Mouse (Mus musculus) hindbrain, embryonic 11.5 days (tissue): ENCODE results near the gene Pcbd1. TPM values are rescaled to one million over a fixed set of nuclear protein-coding genes. Genes with fewer than 3 reads are reported as not detected.

ENCODE experiments used
- ATAC-seq: fragments of 200-750 bp; cut with Nextera tagmentation; 2 replicates; pipeline ENCODE4 v1.8.0; 2017; ENCODE audit warnings: mild to moderate bottlenecking, moderate TSS enrichment, moderate library complexity; ENCODE audit not compliant: low FRiP score
- DNase-seq: peaks from one replicate; pipeline ENCODE4 v3.0.0-alpha.2; 2015; ENCODE audit warnings: low spot score
- H3K27ac ChIP-seq: fragments of 300-500 bp; sonication (generic); 2 replicates; pipeline ENCODE4 v1.5.1; 2014; ENCODE audit warnings: mild to moderate bottlenecking, low read depth, low read length
- H3K27me3 ChIP-seq: fragments of 300-500 bp; sonication (generic); 2 replicates; pipeline ENCODE4 v1.6.1; 2014; ENCODE audit warnings: mild to moderate bottlenecking, low read length, moderate library complexity, mixed read lengths; ENCODE audit not compliant: control insufficient read depth, insufficient read depth
- H3K36me3 ChIP-seq: fragments of 300-500 bp; sonication (generic); 2 replicates; pipeline ENCODE4 v1.6.1; 2014; ENCODE audit warnings: mild to moderate bottlenecking, low read length, moderate library complexity, mixed read lengths; ENCODE audit not compliant: control insufficient read depth, insufficient read depth
- H3K4me1 ChIP-seq: fragments of 300-500 bp; sonication (generic); replicated peaks from 2 replicates; pipeline ENCODE4 v1.6.1; 2014; ENCODE audit warnings: low read length, mixed read lengths; ENCODE audit not compliant: control insufficient read depth, insufficient read depth
- H3K4me2 ChIP-seq: fragments of 300-500 bp; sonication (generic); replicated peaks from 2 replicates; pipeline ENCODE4 v1.6.1; 2014; ENCODE audit warnings: mild to moderate bottlenecking, low read depth, low read length
- H3K4me3 ChIP-seq: fragments of 300-500 bp; sonication (generic); 2 replicates; pipeline ENCODE4 v1.5.1; 2014; ENCODE audit warnings: low read depth, low read length
- H3K9ac ChIP-seq: fragments of 300-500 bp; sonication (generic); 2 replicates; pipeline ENCODE4 v1.6.1; 2014; ENCODE audit warnings: low read depth, low read length
- H3K9me3 ChIP-seq: fragments of 300-500 bp; sonication (generic); 2 replicates; pipeline ENCODE4 v1.6.1; 2016; ENCODE audit warnings: low read length; ENCODE audit not compliant: control insufficient read depth
- WGBS: fragments of 180-500 bp; shearing (Covaris S2); extraction: QIAGEN DNeasy Blood & Tissue Kit; methylation state at CpG from one replicate; pipeline ENCODE4 v1.1.7; 2014; 5-methylcytosine and 5-hydroxymethylcytosine counted together
- polyA plus RNA-seq: library from polyadenylated mRNA; unstranded; fragments of >200 nt; fragmentation: Nextera tagmentation; extraction: Ambion mirVana; gene quantifications from 2 replicates; pipeline ENCODE4 v1.2.1, GENCODE M21; 2014

Pcbd1 gene
- polyA plus RNA-seq, 1 experiment from 2014 or later = 23.8 TPM

DNA sequence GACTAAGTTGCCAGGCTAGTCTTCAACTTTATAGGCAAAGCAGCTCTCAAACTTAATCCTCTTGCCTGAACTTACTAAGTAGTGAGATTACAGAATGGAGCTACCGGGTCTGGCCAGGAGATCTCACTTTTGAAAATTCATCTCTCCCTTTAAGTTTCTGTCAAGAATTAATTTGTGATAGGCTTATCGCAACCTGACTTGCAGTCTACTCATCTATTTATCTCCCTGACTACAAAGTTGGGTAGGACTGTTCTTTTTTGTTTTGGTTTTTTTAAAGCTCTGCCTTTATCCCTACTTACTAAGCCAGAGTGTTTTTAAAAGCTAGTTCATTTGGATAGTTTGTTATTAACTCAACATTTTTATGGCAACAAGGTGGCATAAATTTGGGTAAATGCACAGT lies 35.3 kb downstream of the Pcbd1 start:
- WGBS = 93% methylated on average over 2 of the region's 2 CpGs
- ATAC-seq (no peak), DNase-seq (no peak)
- Histone ChIP-seq H3K27me3 (no peaks in the 10 kb centered on the region), H3K27ac (no peak overlapping the region), H3K9me3 (no peaks in the 10 kb centered on the region), H3K36me3 (no peaks in the 10 kb centered on the region), H3K9ac (no peak overlapping the region), H3K4me3 (no peak overlapping the region), H3K4me2 (no peak overlapping the region), H3K4me1 (no peaks in the 10 kb centered on the region)

GRCm38 (mm10) chr10:61128701-61129365 lies 39.7 kb downstream of the Pcbd1 start:
- H3K4me1 ChIP-seq = no peaks in the 10 kb centered on the region
- H3K36me3 ChIP-seq = no peaks in the 10 kb centered on the region

DNA sequence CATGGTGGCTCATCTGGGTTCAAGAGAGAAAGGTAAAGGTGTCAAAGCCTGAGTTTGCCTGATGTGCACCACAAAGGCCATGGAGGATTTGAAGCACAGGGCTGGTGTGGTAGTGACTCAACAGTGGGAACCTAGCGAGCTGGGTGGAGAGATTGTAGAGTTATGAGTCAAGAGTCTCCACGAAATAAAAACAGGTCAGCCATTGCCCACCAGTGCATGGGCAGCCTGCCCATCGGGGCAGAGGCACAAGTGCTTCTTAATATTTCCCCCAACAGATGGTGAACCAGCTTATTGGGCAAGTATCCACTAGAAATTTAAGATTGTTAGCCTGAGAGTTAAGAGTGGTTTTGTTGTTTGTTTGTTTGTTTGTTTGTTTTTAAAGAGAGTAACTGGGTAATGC lies 41.8 kb downstream of the Pcbd1 start:
- no peaks in the 10 kb centered on the region for H3K36me3 ChIP-seq
- no peaks in the 10 kb centered on the region for H3K9me3 ChIP-seq
- ATAC-seq = no peak
- H3K4me2 ChIP-seq = no peak overlapping the region
- 79% methylated on average over 3 of the region's 3 CpGs for WGBS
- H3K27ac ChIP-seq = no peak overlapping the region
- H3K27me3 ChIP-seq = no peaks in the 10 kb centered on the region
- H3K4me3 ChIP-seq = no peak overlapping the region
- no peak for DNase-seq
- H3K4me1 ChIP-seq = no peaks in the 10 kb centered on the region
- H3K9ac ChIP-seq = no peak overlapping the region

More at GRCm38 (mm10) chr10:61128701-61129365, 39.7 kb downstream of the Pcbd1 start:
- Histone ChIP-seq H3K9me3 (no peaks in the 10 kb centered on the region), H3K27ac (no peak overlapping the region), H3K4me3 (no peak overlapping the region), H3K27me3 (no peaks in the 10 kb centered on the region), H3K9ac (no peak overlapping the region), H3K4me2 (no peak overlapping the region)
- 97% methylated on average over 1 of the region's 1 CpGs for WGBS
- no peak for ATAC-seq
- DNase-seq = no peak

DNA sequence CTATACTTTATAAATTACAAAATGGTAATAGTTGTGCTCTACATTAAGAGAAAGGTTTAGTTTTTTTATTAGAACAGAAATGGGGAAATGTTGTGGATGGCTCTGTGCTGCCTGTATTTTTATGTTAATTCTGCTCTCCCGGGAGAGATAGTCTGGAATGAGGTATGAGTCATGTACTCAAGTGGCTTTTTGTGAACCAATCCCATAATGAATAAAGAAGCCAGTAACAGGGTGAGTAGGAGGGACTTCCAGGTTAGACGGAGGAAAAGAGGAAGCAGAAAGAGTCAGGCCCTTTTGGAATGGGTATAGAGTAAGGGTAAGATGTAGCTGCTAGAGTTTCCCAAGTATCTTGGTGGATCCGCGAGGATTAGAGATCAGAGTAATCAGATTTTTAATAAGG lies 44.9 kb downstream of the Pcbd1 start:
- no peaks in the 10 kb centered on the region for H3K9me3 ChIP-seq
- no peaks in the 10 kb centered on the region for H3K27me3 ChIP-seq
- H3K9ac ChIP-seq = no peak overlapping the region
- no peaks in the 10 kb centered on the region for H3K36me3 ChIP-seq
- H3K27ac ChIP-seq = no peak overlapping the region
- 84% methylated on average over 4 of the region's 4 CpGs for WGBS
- ATAC-seq (no peak), DNase-seq (no peak)
- no peak overlapping the region for H3K4me2 ChIP-seq
- H3K4me1 ChIP-seq = no peaks in the 10 kb centered on the region
- no peak overlapping the region for H3K4me3 ChIP-seq

DNA sequence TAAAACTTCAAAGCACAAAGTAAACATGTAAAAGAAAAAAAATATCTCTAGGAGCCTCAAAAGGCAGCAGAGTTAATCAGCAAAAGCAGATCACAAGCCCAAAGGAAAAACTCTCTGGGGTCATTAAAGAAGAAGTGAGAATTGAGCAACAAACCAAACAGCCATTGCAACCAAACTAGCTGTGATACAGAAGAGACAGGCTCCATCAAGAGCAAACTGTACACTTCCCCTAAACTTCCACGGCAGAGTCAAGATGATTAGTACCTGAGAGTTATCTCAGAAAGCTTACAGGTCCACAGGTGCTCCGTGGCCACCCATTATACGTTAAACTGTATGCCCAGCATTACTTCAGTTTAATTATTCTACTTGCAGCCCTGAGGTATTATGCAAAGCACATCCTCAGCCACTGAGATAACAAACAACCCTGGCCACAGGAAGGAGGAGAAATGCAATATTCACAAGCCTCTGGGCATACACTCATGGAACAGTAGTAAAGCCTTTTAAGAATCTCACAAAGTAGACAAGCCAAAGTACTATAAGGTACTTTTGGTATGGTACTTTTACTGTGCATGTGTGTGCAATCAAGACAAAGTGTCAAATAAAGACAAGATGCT lies 46.2 kb downstream of the Pcbd1 start:
- Histone ChIP-seq H3K4me3 (no peak overlapping the region), H3K36me3 (no peaks in the 10 kb centered on the region), H3K4me1 (no peaks in the 10 kb centered on the region), H3K9ac (no peak overlapping the region), H3K4me2 (no peak overlapping the region), H3K9me3 (no peaks in the 10 kb centered on the region), H3K27ac (no peak overlapping the region), H3K27me3 (no peaks in the 10 kb centered on the region)
- no peak for DNase-seq
- ATAC-seq = no peak
- 66% methylated on average over 3 of the region's 3 CpGs for WGBS

DNA sequence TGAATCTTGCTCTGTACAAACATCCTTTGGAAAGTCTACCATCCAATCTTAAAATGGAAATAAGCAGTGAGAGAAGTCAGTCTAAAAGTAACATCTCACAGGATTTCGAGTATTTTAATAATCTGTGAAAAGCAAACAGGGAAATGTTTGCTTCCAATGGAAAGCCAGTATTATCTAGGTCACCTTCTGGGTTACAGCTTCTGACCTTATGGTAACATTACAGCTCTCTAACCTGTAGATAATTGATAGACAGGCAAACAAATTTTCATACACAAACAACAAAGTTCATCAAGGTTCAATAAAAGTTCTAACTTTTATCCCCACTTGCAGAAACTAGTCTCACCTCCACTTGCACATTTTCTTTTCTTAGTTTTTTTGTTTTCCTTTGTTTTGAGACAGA lies 48.4 kb downstream of the Pcbd1 start:
- Histone ChIP-seq H3K4me2 (no peak overlapping the region), H3K27me3 (no peaks in the 10 kb centered on the region), H3K9ac (no peak overlapping the region), H3K4me3 (no peak overlapping the region), H3K9me3 (no peaks in the 10 kb centered on the region), H3K27ac (no peak overlapping the region), H3K36me3 (no peaks in the 10 kb centered on the region), H3K4me1 (no peaks in the 10 kb centered on the region)
- 77% methylated on average over 1 of the region's 1 CpGs for WGBS
- ATAC-seq (no peak), DNase-seq (no peak)

DNA sequence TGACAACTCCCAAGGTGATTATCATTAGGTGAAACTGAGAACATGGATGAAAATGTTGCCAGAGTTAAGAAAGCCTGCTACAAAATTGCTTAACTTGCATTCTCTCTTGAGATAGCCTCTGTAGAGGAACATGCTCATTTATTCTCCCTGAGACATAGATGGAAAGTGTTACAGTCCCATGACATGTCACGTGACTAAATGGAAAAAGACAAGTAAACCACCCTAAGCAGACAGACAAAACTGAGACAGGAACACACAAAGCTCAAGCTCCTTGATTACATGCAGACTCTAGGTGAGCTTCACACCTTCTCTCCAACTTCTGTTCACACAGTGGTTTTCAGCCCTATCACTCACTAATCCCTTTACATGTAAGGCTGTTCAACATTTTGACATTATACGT lies 54.2 kb downstream of the Pcbd1 start:
- Histone ChIP-seq H3K9ac (no peak overlapping the region), H3K4me1 (no peaks in the 10 kb centered on the region), H3K4me2 (no peak overlapping the region), H3K9me3 (no peaks in the 10 kb centered on the region), H3K27me3 (no peaks in the 10 kb centered on the region), H3K4me3 (no peak overlapping the region), H3K36me3 (no peaks in the 10 kb centered on the region), H3K27ac (no peak overlapping the region)
- WGBS = 95% methylated on average over 2 of the region's 2 CpGs
- DNase-seq (no peak), ATAC-seq (no peak)

Other genes starting within 250 kb of the Pcbd1 start
- gene Sgpl1, start 58.4 kb downstream of the Pcbd1 start, polyA plus RNA-seq = 79.3 and 92.3 TPM in 2 replicates
- 0.17 TPM in 1 of 2 replicates, not detected in the other for gene Tbata, start 82.6 kb downstream of the Pcbd1 start, polyA plus RNA-seq
- 0.22 and 0.37 TPM in 2 replicates for gene Adamts14, start 184.1 kb downstream of the Pcbd1 start, polyA plus RNA-seq
- gene Prf1, start 208.5 kb downstream of the Pcbd1 start, polyA plus RNA-seq = 0.17 TPM in 1 of 2 replicates, not detected in the other